Mouse (Mus musculus): Measurements from ENCODE around the gene Mapk8.

Gene Mapk8

GRCm38 (mm10) chr14:33398065-33398860 lies 48.7 kb downstream of the Mapk8 start:
- DNase-seq: no peak

GRCm38 (mm10) chr14:33380830-33381457 lies 66.0 kb downstream of the Mapk8 start:
- DNase-seq: no peak

- DNase-seq: no peak
Measured at GRCm38 (mm10) chr14:33378723-33379122, 68.2 kb downstream of the Mapk8 start.

GRCm38 (mm10) chr14:33377211-33377610 lies 69.7 kb downstream of the Mapk8 start:
- no peak for DNase-seq

DNA sequence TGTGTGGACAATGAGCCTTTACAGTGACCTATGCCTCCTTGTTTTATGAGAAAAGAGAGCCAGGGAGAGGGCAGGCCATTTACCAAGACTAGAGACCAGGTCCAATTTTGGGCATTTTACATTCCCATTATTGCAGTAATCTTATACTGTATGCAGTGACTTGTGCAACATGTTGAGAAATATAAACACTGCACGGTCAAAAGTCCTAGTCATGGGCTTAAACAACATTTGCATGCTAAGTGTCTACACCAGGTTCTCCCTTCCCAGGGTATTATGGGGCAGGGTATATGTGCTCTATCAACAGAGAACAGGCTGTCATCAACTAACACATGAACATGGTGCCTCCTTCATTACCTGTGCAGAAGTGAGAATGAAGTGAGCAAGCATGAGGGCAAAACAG lies 72.9 kb downstream of the Mapk8 start:
- DNase-seq: no peak

- no peak for DNase-seq
Measured at GRCm38 (mm10) chr14:33373271-33373670, 73.7 kb downstream of the Mapk8 start.

DNA sequence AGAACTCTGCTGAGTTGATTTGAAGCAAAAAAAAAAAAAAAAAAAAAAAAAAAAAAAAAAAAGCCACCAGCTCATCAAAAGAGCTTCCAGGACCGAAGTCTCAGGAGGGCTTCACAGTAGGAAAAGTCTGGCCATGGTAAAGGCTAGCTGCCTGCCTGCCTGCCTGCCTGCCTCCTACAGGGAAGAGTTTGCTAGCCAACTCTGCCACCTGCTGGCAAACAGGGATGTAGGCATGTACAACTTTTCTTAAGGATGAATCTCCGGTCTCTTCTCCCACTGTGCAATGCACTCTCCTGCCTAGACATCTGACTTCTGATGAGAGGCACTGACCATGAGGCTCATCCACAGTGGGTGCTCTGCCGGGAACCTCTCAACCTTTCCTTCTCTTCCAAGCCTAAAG lies 75.7 kb downstream of the Mapk8 start:
- peak; percentile 39 for DNase-seq

- DNase-seq: no peak
Measured at GRCm38 (mm10) chr14:33370056-33370455, 76.9 kb downstream of the Mapk8 start.

DNA sequence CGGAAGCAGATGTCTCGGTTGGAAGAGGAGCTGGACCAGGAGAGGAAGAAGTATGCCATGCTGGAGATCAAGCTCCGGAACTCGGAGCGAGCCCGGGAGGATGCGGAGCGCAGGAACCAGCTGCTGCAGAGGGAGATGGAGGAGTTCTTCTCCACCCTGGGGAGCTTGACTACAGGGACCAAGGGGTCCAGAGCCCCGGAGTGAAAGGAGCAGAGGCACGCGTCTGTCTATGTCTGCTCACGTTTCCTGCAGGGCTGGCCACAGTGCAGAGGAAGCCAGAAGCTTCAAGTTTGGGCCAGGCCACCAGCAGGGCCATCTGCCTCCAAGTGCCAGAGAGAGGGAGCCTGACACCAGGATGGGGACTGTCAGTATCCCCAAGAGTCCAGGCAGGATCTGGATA lies 77.6 kb downstream of the Mapk8 start:
- DNase-seq: no peak

DNA sequence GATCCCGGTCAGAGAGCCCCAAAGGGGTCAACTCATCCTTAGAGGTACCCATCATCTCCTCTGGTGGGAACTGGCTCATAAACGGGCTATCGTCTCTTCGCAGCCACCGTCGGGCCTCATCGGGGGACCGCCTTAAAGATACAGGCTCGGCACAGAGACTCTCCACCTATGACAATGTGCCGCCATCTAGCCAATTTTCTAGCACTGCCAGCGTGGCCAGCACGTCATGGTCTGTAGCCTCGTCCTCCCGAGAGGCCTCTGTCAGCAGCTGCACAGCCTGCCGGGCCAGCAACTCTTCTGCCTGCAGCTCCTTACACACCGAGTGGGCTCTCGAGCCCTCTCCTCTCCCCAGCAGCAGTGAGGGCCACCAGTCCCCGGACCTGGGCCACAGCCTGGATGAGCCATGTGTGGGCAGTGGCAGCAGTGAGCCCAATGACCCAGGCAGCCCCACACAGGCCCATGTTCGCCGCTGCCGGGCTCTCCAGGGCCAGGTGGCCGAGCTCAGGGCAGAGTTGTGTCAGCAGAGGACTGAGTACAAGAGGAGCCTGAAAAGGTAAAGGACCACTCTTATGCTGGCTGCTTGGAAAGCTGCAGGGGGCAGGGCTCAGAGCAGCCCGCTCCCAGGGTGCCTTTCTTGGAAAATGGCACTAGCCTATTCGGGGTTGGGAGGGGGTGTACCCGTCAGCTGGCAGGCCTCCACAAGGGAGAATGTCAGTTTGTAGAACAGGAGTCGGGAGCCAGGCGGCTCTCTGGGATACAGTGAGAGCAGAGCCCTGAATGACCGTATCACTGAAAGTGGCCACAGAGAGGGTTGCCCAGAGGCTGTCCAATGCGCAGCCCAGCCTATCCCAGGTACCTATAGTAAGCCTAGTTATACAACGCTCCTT lies 79.8 kb downstream of the Mapk8 start:
- no peak for DNase-seq

GRCm38 (mm10) chr14:33364061-33364460 lies 82.9 kb downstream of the Mapk8 start:
- no peak for DNase-seq

DNA sequence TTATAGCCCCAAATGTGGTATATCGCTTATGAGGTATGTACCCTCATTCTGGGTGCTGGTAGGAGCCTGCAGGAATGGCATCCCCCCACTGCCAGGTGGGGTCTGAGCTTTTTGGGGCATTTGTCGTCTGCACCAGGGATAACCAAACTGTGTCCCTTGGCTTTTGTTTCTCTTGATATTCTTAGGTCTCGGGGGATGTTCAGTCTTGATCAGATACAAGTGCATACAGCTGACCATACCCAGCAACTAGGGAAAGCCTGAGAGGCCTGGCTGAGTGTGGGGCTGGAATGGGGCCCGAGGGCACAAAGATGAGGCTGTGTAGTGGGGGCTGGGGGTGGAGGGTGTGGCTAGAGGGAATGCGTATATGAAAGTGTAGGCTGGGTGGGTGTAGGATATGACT lies 83.3 kb downstream of the Mapk8 start:
- no peak for DNase-seq

DNA sequence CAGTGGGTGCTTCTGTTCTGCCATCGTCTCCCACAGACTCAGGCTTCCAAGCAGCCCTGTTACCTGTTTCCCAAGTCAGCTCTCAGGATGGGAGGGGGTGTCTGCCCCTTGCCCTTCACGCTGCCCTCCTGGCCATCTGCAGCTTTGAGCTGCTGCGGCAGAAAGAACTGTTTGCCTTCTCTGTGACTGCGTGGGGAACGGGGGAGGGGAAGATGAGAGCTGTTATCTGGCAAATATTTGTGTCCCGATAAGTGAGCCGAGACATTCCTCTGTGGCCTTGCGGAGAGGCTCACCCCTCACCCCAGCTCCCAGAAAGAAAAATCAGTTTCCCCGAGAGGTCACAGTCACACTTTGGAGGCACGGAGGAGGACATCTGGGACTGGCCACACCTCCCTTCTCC lies 84.2 kb downstream of the Mapk8 start:
- DNase-seq: no peak

DNA sequence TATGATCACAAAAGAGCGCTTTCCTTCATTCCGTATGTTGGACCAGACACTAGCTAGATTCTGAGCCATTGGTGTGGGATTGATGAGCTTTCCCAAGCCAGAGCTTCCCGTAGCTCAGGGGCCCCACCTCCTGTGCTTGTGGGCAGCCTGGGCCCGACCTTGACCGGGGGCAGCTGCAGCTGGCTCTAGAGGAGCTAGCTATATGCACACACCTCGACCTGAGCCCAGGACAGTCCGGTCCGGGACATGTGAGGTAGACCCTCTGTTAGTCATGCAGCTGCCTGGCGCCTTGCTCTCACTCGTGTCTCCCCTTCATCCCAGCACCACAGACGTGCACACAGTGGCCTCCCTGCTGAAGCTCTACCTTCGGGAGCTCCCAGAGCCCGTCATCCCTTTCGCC lies 84.8 kb downstream of the Mapk8 start:
- DNase-seq: no peak

GRCm38 (mm10) chr14:33361546-33361945 lies 85.4 kb downstream of the Mapk8 start:
- no peak for DNase-seq

DNA sequence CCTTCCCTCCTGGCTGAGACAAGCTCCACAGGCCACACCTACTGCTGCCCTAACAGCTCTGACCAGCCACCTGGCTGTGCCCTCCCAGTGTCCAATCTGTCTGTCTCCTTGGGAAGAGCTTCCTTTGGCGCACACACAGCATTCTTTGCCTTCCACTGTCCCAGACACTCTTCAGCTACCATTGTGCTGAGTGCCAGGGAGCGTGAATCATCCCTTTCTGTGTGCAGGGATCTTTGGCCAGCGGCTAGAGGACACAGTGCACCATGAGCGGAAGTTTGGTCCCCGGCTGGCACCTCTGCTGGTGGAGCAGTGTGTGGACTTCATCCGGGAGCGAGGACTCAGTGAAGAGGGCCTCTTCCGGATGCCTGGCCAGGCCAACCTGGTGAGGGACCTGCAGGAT lies 88.1 kb downstream of the Mapk8 start:
- no peak for DNase-seq

- no peak for DNase-seq
Measured at GRCm38 (mm10) chr14:33357600-33358368, 89.2 kb downstream of the Mapk8 start.

DNA sequence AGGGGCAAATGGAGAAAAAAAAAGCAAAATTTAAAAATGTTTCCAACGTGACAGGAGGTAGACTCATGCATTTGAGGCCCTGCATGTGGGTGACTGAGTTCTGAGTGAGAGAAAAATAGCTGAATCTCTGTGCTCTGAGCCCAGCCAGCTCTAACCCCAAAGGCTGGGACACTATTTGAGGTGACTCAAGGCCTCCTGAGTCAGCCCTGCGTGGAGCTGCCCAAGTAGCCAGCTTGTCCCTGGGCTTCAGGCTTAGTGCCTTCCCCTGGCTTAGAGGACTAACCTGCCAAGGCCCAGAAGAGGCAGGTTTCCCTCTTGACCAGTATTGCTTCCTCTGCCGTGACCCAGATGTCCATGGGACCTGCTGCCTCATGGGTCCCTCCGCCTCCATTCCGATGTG lies 91.7 kb downstream of the Mapk8 start:
- no peak for DNase-seq

- no peak for DNase-seq
Measured at GRCm38 (mm10) chr14:33352890-33353289, 94.1 kb downstream of the Mapk8 start.

GRCm38 (mm10) chr14:33351984-33352722 lies 94.8 kb downstream of the Mapk8 start:
- no peak for DNase-seq

GRCm38 (mm10) chr14:33351019-33351418 lies 95.9 kb downstream of the Mapk8 start:
- DNase-seq: no peak

GRCm38 (mm10) chr14:33348146-33348545 lies 98.8 kb downstream of the Mapk8 start:
- DNase-seq: no peak

Measured in thymus, postnatal 25 days (tissue).